Mouse (Mus musculus) midbrain, embryonic 11.5 days (tissue): ENCODE data around the gene Chrna7. TPM values are rescaled to one million over a fixed set of nuclear protein-coding genes. Genes with fewer than 3 reads are reported as not detected.

Source experiments
- ATAC-seq: fragments of 200-750 bp; cut with Nextera tagmentation; 2 replicates; pipeline ENCODE4 v1.8.0; 2017; ENCODE audit warnings: moderate TSS enrichment, moderate library complexity; ENCODE audit not compliant: low FRiP score
- DNase-seq: peaks from one replicate; pipeline ENCODE4 v3.0.0; 2015; ENCODE audit warnings: low spot score; ENCODE audit errors: missing footprints
- H3K27ac ChIP-seq: fragments of 300-500 bp; sonication (generic); 2 replicates; pipeline ENCODE4 v1.5.1; 2014; ENCODE audit warnings: low read depth, low read length
- H3K27me3 ChIP-seq: fragments of 300-500 bp; sonication (generic); 2 replicates; pipeline ENCODE4 v1.6.1; 2014; ENCODE audit warnings: mild to moderate bottlenecking, low read length, moderate library complexity, mixed read lengths; ENCODE audit not compliant: control insufficient read depth, insufficient read depth
- H3K36me3 ChIP-seq: fragments of 300-500 bp; sonication (generic); 2 replicates; pipeline ENCODE4 v1.6.1; 2014; ENCODE audit warnings: mild to moderate bottlenecking, low read length, moderate library complexity, mixed read lengths; ENCODE audit not compliant: control insufficient read depth, insufficient read depth
- H3K4me1 ChIP-seq: fragments of 300-500 bp; sonication (generic); 2 replicates; pipeline ENCODE4 v1.6.1; 2014; ENCODE audit warnings: low read length; ENCODE audit not compliant: control insufficient read depth, insufficient read depth
- H3K4me2 ChIP-seq: fragments of 300-500 bp; sonication (generic); 2 replicates; pipeline ENCODE4 v1.6.1; 2014; ENCODE audit warnings: mild to moderate bottlenecking, moderate library complexity
- H3K4me3 ChIP-seq: fragments of 300-500 bp; sonication (generic); 2 replicates; pipeline ENCODE4 v1.5.1; 2014; ENCODE audit warnings: low read depth, low read length
- H3K9ac ChIP-seq: fragments of 300-500 bp; sonication (generic); 2 replicates; pipeline ENCODE4 v1.6.1; 2014; ENCODE audit warnings: low read length
- H3K9me3 ChIP-seq: fragments of 300-500 bp; sonication (generic); 2 replicates; pipeline ENCODE4 v1.6.1; 2016; ENCODE audit warnings: low read length; ENCODE audit not compliant: control insufficient read depth
- WGBS: fragments of 180-500 bp; shearing (Covaris S2); extraction: QIAGEN DNeasy Blood & Tissue Kit; methylation state at CpG from one replicate; pipeline ENCODE4 v1.1.7; 2014; 5-methylcytosine and 5-hydroxymethylcytosine counted together
- polyA plus RNA-seq: library from polyadenylated mRNA; unstranded; fragments of >200 nt; fragmentation: Nextera tagmentation; extraction: Ambion mirVana; gene quantifications from 2 replicates; pipeline ENCODE4 v1.2.1, GENCODE M21; 2014

Gene Chrna7
- polyA plus RNA-seq: 3.7 and 5.8 TPM in 2 replicates

- Histone ChIP-seq H3K9me3 (no peaks in the 10 kb centered on the region), H3K4me1 (peaks cover 7% of the 10 kb centered on the region; the same call in 1 of the 2 replicates), H3K9ac (peak within 1 kb of the TSS; percentile 75), H3K4me3 (peak within 1 kb of the TSS; percentile 65), H3K36me3 (no peaks in the 10 kb centered on the region), H3K27me3 (no peaks in the 10 kb centered on the region; the same call in 1 of the 2 replicates), H3K4me2 (peak within 1 kb of the TSS; percentile 86), H3K27ac (no peak within 1 kb of the TSS; the same call in 1 of the 2 replicates)
- WGBS: under 1% methylated on average over 73 of the region's 73 CpGs
- DNase-seq (peak; percentile 98), ATAC-seq (peak; percentile 97)
Measured at GRCm38 (mm10) chr7:63212084-63212723, at the start of gene Chrna7. TSS of gene Chrna7 (minus strand) at chr7:63212569.

GRCm38 (mm10) chr7:63249404-63249803 lies 37.0 kb upstream of the Chrna7 start:
- Histone ChIP-seq H3K4me1 (no peaks in the 10 kb centered on the region), H3K9me3 (no peaks in the 10 kb centered on the region), H3K27ac (no peak overlapping the region), H3K4me3 (no peak overlapping the region), H3K4me2 (no peak overlapping the region), H3K9ac (no peak overlapping the region), H3K36me3 (no peaks in the 10 kb centered on the region), H3K27me3 (no peaks in the 10 kb centered on the region)
- no peak for ATAC-seq
- 75% methylated on average over 2 of the region's 2 CpGs for WGBS
- DNase-seq: no peak

- Histone ChIP-seq H3K4me1 (no peaks in the 10 kb centered on the region), H3K36me3 (no peaks in the 10 kb centered on the region), H3K27ac (no peak overlapping the region), H3K4me2 (no peak overlapping the region), H3K4me3 (no peak overlapping the region), H3K9ac (no peak overlapping the region), H3K27me3 (no peaks in the 10 kb centered on the region), H3K9me3 (no peaks in the 10 kb centered on the region)
- ATAC-seq (no peak), DNase-seq (no peak)
- 78% methylated on average over 3 of the region's 3 CpGs for WGBS
Measured at GRCm38 (mm10) chr7:63237852-63238516, 25.6 kb upstream of the Chrna7 start.

- no peaks in the 10 kb centered on the region for H3K9me3 ChIP-seq
- DNase-seq (no peak), ATAC-seq (no peak)
- H3K27ac ChIP-seq: no peak overlapping the region
- H3K4me2 ChIP-seq: no peak overlapping the region
- H3K27me3 ChIP-seq: no peaks in the 10 kb centered on the region
- no peaks in the 10 kb centered on the region for H3K4me1 ChIP-seq
- WGBS: 29% methylated on average over 7 of the region's 7 CpGs
- no peaks in the 10 kb centered on the region for H3K36me3 ChIP-seq
- H3K9ac ChIP-seq: no peak overlapping the region
- H3K4me3 ChIP-seq: no peak overlapping the region
Measured at GRCm38 (mm10) chr7:63225066-63225780, 12.9 kb upstream of the Chrna7 start.

- H3K27me3 ChIP-seq: no peaks in the 10 kb centered on the region; the same call in 1 of the 2 replicates
- no peaks in the 10 kb centered on the region for H3K9me3 ChIP-seq
- H3K4me2 ChIP-seq: peak overlapping the region; percentile 86
- no peaks in the 10 kb centered on the region for H3K36me3 ChIP-seq
- DNase-seq: peak; percentile 93
- ATAC-seq: no peak
- peaks cover 7% of the 10 kb centered on the region; the same call in 1 of the 2 replicates for H3K4me1 ChIP-seq
- H3K4me3 ChIP-seq: peak overlapping the region; percentile 65
- peak overlapping the region; percentile 75 for H3K9ac ChIP-seq
- WGBS: 3% methylated on average over 13 of the region's 13 CpGs
- no peak overlapping the region for H3K27ac ChIP-seq
Measured at GRCm38 (mm10) chr7:63211641-63212083, 707 bp downstream of the Chrna7 start.

- Histone ChIP-seq H3K36me3 (no peaks in the 10 kb centered on the region), H3K27me3 (no peaks in the 10 kb centered on the region; the same call in 1 of the 2 replicates), H3K27ac (no peak overlapping the region), H3K4me2 (no peak overlapping the region), H3K9me3 (no peaks in the 10 kb centered on the region), H3K4me1 (peaks cover 7% of the 10 kb centered on the region; the same call in 1 of the 2 replicates), H3K9ac (no peak overlapping the region), H3K4me3 (no peak overlapping the region)
- DNase-seq: no peak
- ATAC-seq: no peak
- 10% methylated on average over 4 of the region's 4 CpGs for WGBS
Measured at GRCm38 (mm10) chr7:63209501-63209900, 2.9 kb downstream of the Chrna7 start.

GRCm38 (mm10) chr7:63207137-63207536 lies 5.2 kb downstream of the Chrna7 start:
- no peak for DNase-seq
- no peak overlapping the region for H3K27ac ChIP-seq
- H3K4me2 ChIP-seq: no peak overlapping the region
- H3K36me3 ChIP-seq: no peaks in the 10 kb centered on the region
- H3K9ac ChIP-seq: no peak overlapping the region
- no peak for ATAC-seq
- no peaks in the 10 kb centered on the region for H3K9me3 ChIP-seq
- H3K4me3 ChIP-seq: no peak overlapping the region
- H3K4me1 ChIP-seq: peaks cover 7% of the 10 kb centered on the region; the same call in 1 of the 2 replicates
- WGBS: 79% methylated on average over 2 of the region's 2 CpGs
- no peaks in the 10 kb centered on the region; the same call in 1 of the 2 replicates for H3K27me3 ChIP-seq

- H3K27ac ChIP-seq: no peak overlapping the region
Measured at GRCm38 (mm10) chr7:63195560-63195959, 16.8 kb downstream of the Chrna7 start.

More at GRCm38 (mm10) chr7:63195560-63195959, 16.8 kb downstream of the Chrna7 start:
- no peak overlapping the region for H3K4me3 ChIP-seq
- no peak overlapping the region for H3K4me2 ChIP-seq
- H3K4me1 ChIP-seq: no peaks in the 10 kb centered on the region
- no peaks in the 10 kb centered on the region for H3K36me3 ChIP-seq
- 51% methylated on average over 2 of the region's 2 CpGs for WGBS
- ATAC-seq (no peak), DNase-seq (no peak)
- H3K9ac ChIP-seq: no peak overlapping the region
- no peaks in the 10 kb centered on the region for H3K27me3 ChIP-seq
- no peaks in the 10 kb centered on the region for H3K9me3 ChIP-seq
